ENCODE assay signal across 11 mouse cellular contexts in the genomic region with DNA sequence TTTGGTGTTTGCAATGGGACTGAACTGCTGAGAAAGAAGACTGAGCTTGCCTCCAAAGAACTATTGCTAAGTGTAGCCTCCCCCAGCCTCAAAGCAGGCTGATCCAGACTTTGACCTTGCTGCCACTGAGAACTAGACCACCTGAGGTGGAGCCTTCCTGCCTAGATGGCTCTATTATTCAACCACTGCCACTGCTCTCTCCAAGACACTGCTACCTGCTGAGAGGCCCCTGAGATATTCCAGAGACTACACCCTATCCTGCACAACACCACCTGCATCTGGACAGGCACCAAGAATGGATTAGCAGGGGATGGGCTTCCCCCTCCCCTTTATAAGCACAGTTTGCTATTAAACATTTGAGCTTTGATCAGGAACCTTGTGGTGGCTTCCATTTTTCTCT.
"Had no signal": no experiment of that assay in that cellular context is flagged by ENCODE, and none has a peak within 500 bp of the region (broad histone marks: within the 10 kb centered on the region; RNA-seq: fewer than 3 reads in every experiment).

No protein-coding gene starts in this region.

- DNase-seq: left cerebral cortex, postnatal 4 days; liver; liver, embryonic 13.5 days; lung, adult 18-20 months; lung, adult 2 months; lung, embryonic 14.5 days; lung, postnatal 10 days; lung, postnatal 14 days; lung, postnatal 36 days; lung, postnatal 4 days; midbrain, embryonic 14.5 days had no signal
